Mouse (Mus musculus) bone marrow macrophage, adult 2 months (primary cell): ENCODE results near the gene Olfr710.

Source experiments
- CTCF ChIP-seq: IDR thresholded peaks from 2 replicates; pipeline ENCODE4 v1.5.1; 2012; ENCODE audit warnings: low read depth, mild to moderate bottlenecking, low read length, moderate library complexity
- POLR2A ChIP-seq: IDR thresholded peaks from 2 replicates; pipeline ENCODE4 v1.6.1; 2012; ENCODE audit warnings: mild to moderate bottlenecking, low read depth, low read length, borderline replicate concordance

- TF ChIP-seq CTCF = no peak
- no peak for TF ChIP-seq POLR2A
These were observed 27.2 kb upstream of the Olfr710 start, which contains the start of gene Olfr711 for GRCm38 (mm10) chr7:106975353-106975752.
